Mouse (Mus musculus): ENCODE results near the gene Zfp740.

DNA sequence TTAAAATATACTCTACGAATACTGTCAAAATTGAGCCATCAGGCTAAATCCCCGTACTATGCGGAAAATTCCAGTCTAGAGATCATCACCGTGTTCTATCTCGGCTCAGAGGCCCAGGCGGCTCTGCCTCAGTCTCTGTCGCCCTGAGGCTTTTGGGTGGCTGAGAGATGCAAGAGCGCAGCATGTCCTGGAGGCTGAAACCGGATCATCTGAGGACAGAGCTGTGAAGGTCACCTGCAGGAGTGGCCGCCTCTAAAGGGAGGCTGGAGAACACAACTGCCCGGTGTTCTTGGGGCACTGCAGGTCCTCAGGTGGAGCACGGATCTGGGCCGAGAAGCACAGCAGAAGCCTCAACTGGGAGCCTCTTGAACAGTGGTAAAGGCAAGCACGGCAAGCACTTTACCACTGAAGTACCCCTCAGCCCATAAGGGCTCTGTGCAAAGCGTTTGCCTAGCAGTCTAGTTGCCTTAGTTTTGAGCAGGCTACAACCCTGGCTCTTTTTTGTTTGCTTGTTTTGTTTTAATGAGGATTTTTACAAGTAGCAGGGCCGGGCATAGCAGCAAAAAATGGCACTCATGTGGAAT lies 27.2 kb upstream of the Zfp740 start:
- TF ChIP-seq CTCF (IDR thresholded peaks at IDR 0.05; ENCODE audit: control insufficient read depth, insufficient read depth, insufficient read length): no peak
- TF ChIP-seq USF1 (IDR thresholded peaks at IDR 0.05; ENCODE audit: low read depth): no peak

Data from C2C12 (cell line).